Mouse (Mus musculus): ENCODE data around the gene Mfap1b. TPM values are rescaled to one million over a fixed set of nuclear protein-coding genes. Genes with fewer than 3 reads are reported as not detected.

Gene Mfap1b
- polyA plus RNA-seq, 1 experiment from 2014 or later: 66.1 TPM

DNA sequence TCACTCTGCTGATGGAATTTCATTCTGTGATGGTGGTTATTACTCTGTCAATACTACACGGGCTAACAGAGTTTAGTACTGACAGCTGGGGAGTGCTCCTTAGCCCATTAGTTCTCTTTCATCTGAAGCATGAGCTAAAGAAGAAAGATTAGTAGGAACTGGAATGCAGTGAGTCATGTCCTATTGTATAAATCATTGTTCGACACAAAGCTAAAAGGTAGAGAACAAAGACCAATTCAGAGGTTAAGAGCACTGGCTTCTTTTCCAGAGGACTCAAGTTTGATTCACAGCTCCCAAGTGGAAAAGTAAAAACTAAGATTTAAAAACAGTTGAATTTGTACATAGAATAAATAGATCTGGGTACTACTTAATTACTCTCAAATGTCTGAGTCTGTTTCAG, 13.8 kb downstream of the Mfap1b start:
- Histone ChIP-seq H3K4me3 (replicated peaks) (no peak overlapping the region), H3K4me2 (no peak overlapping the region), H3K27ac (no peak overlapping the region), H3K36me3 (peaks cover 31% of the 10 kb centered on the region), H3K4me1 (replicated peaks) (peaks cover 10% of the 10 kb centered on the region), H3K9me3 (no peaks in the 10 kb centered on the region), H3K9ac (replicated peaks) (no peak overlapping the region), H3K27me3 (no peaks in the 10 kb centered on the region)
- 73% methylated on average over 2 of the region's 2 CpGs for WGBS
- no peak for ATAC-seq (ENCODE audit: insufficient number of reproducible peaks, insufficient read depth, low FRiP score, low TSS enrichment, low read depth)

DNA sequence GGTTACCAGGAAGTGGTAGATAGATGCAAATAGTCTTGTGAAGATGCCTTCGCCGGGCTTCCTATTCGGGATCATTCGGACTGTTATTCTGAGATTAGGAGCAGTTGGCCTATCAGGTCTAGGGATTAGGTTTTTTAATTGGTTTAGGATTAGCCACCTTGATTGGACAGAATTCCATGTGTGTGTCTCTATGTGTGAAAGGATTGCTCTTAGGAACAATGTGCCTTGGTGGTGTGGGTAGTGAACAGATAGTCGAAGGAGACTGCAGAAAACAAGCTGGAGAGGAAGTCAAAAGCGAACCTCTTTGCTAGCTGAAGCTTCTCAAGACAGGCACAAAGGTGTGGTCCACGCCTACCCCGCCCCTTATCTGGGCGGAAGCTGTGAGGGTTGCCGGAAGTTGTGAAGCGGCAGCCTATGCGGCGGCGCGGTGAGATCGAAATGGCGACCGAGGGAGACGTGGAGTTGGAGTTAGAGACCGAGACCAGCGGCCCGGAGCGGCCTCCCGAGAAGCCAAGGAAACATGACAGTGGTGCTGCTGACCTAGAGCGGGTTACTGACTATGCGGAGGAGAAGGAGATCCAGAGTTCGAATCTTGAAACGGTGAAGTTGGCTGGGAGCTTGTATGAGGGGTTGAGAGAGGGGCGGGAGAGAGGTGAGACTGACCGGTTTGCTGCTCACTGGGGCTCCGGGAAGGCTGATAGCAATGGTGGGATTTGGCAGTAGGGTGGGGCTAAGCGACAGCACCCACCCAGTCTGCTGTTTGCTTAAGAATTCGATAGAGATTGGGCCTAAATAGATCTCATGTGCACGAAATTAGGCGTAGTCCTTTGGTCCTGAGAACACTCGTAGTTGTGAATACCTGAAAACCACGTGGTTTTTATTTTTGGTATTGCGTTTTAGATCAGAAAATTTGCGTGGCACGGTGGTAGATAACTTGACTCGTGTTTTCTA, 16.9 kb downstream of the Mfap1b start, which contains the start of gene Serinc4:
TSS of gene Serinc4 (minus strand) at position 90 of the 951 bp plus-strand sequence.
- peak within 1 kb of the TSS; percentile 70 for H3K27ac ChIP-seq

DNA sequence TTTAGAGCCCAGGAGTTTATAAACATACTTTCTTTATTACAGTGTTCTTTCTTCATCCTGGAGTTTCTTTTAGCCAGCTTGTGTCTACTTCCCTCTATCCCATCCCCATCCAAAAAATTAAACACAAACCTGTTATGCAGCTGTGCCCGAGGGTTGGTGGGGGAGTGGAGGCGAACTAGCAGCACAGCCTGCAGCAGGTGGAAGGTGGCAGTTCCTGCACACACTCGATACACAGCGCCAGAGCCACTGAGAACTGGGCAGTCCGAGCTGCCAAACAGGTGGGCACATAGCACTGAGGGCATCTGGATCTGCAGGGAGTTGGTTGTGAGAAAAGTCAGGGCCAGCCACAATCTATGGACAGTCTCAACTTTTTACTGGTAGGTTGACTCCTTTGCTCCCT, 18.3 kb downstream of the Mfap1b start:
- WGBS: 75% methylated on average over 5 of the region's 5 CpGs
- H3K27ac ChIP-seq: no peak overlapping the region
- no peak for ATAC-seq (ENCODE audit: insufficient number of reproducible peaks, insufficient read depth, low FRiP score, low TSS enrichment, low read depth)
- no peak overlapping the region for H3K4me2 ChIP-seq
- no peak overlapping the region for H3K9ac ChIP-seq (replicated peaks)
- H3K27me3 ChIP-seq: no peaks in the 10 kb centered on the region
- H3K4me1 ChIP-seq (replicated peaks): peaks cover 23% of the 10 kb centered on the region
- no peaks in the 10 kb centered on the region for H3K9me3 ChIP-seq
- H3K36me3 ChIP-seq: peaks cover 55% of the 10 kb centered on the region
- H3K4me3 ChIP-seq (replicated peaks): no peak overlapping the region

More for the DNA sequence above, 16.9 kb downstream of the Mfap1b start, which contains the start of gene Serinc4:
- WGBS: 5% methylated on average over 41 of the region's 41 CpGs
- ATAC-seq (ENCODE audit: insufficient number of reproducible peaks, insufficient read depth, low FRiP score, low TSS enrichment, low read depth): peak; percentile 80
- Histone ChIP-seq H3K36me3 (peaks cover 57% of the 10 kb centered on the region), H3K9me3 (no peaks in the 10 kb centered on the region), H3K27me3 (no peaks in the 10 kb centered on the region), H3K4me3 (replicated peaks) (peak within 1 kb of the TSS; percentile 73), H3K4me2 (peak within 1 kb of the TSS; percentile 70), H3K4me1 (replicated peaks) (peaks cover 14% of the 10 kb centered on the region), H3K9ac (replicated peaks) (peak within 1 kb of the TSS; percentile 79)

DNA sequence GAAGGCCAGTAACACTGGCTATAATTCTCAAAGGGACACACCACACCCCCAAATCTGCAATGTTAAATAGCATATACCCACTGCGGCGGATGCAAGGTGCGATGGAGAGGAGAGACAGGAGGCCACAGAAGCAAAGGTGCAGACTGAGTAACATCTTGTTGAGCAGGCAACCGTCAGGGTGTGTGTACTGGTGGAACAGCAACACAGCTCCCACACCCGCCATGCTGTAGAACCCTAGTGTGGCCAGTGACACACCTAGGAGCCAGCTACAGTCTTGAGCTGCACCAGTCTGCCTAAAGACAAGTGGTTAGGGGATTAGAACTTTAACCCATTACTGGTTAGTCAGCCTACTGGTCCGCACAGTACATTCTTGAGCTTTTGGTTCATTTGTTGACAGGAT, 19.9 kb downstream of the Mfap1b start:
- Histone ChIP-seq H3K27me3 (no peaks in the 10 kb centered on the region), H3K9ac (replicated peaks) (no peak overlapping the region), H3K4me1 (replicated peaks) (peaks cover 28% of the 10 kb centered on the region), H3K4me3 (replicated peaks) (no peak overlapping the region), H3K27ac (no peak overlapping the region), H3K4me2 (no peak overlapping the region), H3K9me3 (no peaks in the 10 kb centered on the region), H3K36me3 (peaks cover 40% of the 10 kb centered on the region)
- no peak for ATAC-seq (ENCODE audit: insufficient number of reproducible peaks, insufficient read depth, low FRiP score, low TSS enrichment, low read depth)
- 89% methylated on average over 6 of the region's 6 CpGs for WGBS

DNA sequence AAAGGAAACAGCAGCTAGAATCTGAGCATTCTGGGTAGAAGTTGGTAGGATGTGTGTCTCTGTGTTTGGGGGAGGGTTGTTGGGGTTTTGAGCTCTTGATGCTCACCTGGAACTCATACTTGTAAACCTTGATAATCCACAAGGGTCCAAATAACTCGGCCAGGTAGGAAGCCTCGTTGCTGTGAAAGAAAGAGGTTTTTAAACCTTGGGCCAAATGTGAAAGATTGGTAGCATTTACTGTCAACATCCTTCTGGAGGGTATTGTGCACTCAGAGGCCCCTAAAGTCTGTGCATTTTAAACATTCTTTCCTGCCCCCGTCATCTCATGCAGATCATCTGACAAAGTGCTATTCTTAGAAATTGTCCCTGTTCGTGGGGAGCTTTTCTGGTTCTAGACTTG, 20.9 kb downstream of the Mfap1b start, which contains the start of gene Hypk:
TSS of gene Hypk (plus strand) at position 301 of the 400 bp plus-strand sequence.
- Histone ChIP-seq H3K27me3 (no peaks in the 10 kb centered on the region), H3K4me3 (replicated peaks) (no peak within 1 kb of the TSS), H3K36me3 (peaks cover 33% of the 10 kb centered on the region), H3K27ac (no peak within 1 kb of the TSS), H3K9ac (replicated peaks) (no peak within 1 kb of the TSS), H3K4me1 (replicated peaks) (peaks cover 28% of the 10 kb centered on the region), H3K4me2 (no peak within 1 kb of the TSS), H3K9me3 (no peaks in the 10 kb centered on the region)
- ATAC-seq (ENCODE audit: insufficient number of reproducible peaks, insufficient read depth, low FRiP score, low TSS enrichment, low read depth): no peak
- 76% methylated on average over 4 of the region's 4 CpGs for WGBS

DNA sequence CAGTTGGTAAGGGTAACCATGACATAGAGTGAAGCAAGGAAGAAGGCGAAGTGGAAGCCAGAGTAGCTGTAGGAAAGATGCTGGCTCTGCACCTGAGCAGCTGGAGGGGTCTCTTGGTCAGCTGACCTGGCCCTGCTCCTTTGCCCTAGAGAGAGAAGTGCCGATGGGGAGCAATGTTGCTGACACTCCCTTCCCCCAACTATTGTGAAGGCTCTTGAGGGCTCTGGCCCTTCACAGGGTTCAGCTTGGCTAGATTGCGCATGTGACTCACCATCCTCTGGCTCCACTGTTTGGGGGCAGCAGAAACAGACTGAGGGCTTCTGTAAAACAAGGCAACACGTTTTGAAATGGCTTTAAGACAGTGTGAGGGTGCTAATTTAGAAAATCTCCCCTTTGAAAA, 21.5 kb downstream of the Mfap1b start:
- WGBS: 82% methylated on average over 4 of the region's 4 CpGs
- Histone ChIP-seq H3K4me1 (replicated peaks) (peaks cover 23% of the 10 kb centered on the region), H3K27me3 (no peaks in the 10 kb centered on the region), H3K4me2 (no peak overlapping the region), H3K9me3 (no peaks in the 10 kb centered on the region), H3K9ac (replicated peaks) (no peak overlapping the region), H3K27ac (no peak overlapping the region), H3K4me3 (replicated peaks) (no peak overlapping the region), H3K36me3 (peaks cover 33% of the 10 kb centered on the region)
- ATAC-seq (ENCODE audit: insufficient number of reproducible peaks, insufficient read depth, low FRiP score, low TSS enrichment, low read depth): no peak

DNA sequence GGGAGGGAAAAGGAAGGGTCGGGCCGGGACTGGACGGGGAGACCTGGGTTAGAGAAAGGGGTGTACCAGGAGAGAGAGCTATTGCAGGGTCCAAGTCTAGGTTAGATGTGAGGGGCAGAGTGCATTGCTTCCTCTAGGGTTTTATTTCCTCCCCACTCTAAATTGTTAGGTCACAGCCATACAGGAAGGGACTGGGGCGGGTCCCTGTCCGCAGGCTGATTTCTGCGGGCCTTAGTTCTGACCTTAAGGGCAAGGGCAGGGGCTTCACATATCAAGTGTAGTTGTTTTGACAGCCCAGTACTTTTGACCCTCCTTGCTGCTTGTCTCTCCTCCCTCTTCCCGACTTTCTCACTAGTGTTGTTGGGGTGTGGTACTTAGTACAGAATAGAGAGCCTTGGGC, 23.8 kb downstream of the Mfap1b start:
- H3K9ac ChIP-seq (replicated peaks): peak overlapping the region; percentile 95
- H3K27ac ChIP-seq: peak overlapping the region; percentile 96
- WGBS: 2% methylated on average over 7 of the region's 7 CpGs
- H3K9me3 ChIP-seq: no peaks in the 10 kb centered on the region
- ATAC-seq (ENCODE audit: insufficient number of reproducible peaks, insufficient read depth, low FRiP score, low TSS enrichment, low read depth): no peak
- H3K4me3 ChIP-seq (replicated peaks): peak overlapping the region; percentile 98
- H3K4me2 ChIP-seq: peak overlapping the region; percentile 90
- peaks cover 32% of the 10 kb centered on the region for H3K36me3 ChIP-seq
- H3K27me3 ChIP-seq: no peaks in the 10 kb centered on the region
- H3K4me1 ChIP-seq (replicated peaks): peaks cover 18% of the 10 kb centered on the region

DNA sequence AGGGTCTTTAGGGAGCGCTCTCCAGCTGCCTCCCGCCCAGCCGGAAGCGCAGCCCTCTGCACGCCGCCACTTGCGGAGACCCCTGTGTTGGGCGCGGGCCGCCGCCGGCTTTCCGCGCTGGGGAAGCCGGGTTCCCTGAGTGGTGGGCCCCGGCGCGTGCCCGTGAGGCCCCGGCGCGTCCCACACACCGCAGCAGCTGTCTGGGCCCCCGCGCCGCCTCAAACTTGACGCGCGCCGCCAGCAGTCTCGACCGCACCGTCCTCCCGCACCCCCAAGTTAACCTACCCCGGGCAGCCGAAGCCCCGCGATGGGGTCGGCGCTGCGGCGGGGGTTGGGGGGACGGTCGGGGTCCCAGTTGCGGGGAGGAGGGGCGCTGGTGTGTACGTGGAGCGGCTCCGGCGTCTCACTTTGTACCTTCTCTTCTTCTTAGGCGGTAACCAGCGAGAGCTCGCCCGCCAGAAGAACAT, 24.3 kb downstream of the Mfap1b start:
- no peaks in the 10 kb centered on the region for H3K9me3 ChIP-seq
- peaks cover 29% of the 10 kb centered on the region for H3K36me3 ChIP-seq
- peak overlapping the region; percentile 98 for H3K4me3 ChIP-seq (replicated peaks)
- H3K9ac ChIP-seq (replicated peaks): peak overlapping the region; percentile 95
- H3K27me3 ChIP-seq: no peaks in the 10 kb centered on the region
- H3K27ac ChIP-seq: peak overlapping the region; percentile 96
- H3K4me1 ChIP-seq (replicated peaks): peaks cover 18% of the 10 kb centered on the region
- under 1% methylated on average over 46 of the region's 54 CpGs for WGBS
- peak; percentile 39 for ATAC-seq (ENCODE audit: insufficient number of reproducible peaks, insufficient read depth, low FRiP score, low TSS enrichment, low read depth)
- H3K4me2 ChIP-seq: peak overlapping the region; percentile 90

DNA sequence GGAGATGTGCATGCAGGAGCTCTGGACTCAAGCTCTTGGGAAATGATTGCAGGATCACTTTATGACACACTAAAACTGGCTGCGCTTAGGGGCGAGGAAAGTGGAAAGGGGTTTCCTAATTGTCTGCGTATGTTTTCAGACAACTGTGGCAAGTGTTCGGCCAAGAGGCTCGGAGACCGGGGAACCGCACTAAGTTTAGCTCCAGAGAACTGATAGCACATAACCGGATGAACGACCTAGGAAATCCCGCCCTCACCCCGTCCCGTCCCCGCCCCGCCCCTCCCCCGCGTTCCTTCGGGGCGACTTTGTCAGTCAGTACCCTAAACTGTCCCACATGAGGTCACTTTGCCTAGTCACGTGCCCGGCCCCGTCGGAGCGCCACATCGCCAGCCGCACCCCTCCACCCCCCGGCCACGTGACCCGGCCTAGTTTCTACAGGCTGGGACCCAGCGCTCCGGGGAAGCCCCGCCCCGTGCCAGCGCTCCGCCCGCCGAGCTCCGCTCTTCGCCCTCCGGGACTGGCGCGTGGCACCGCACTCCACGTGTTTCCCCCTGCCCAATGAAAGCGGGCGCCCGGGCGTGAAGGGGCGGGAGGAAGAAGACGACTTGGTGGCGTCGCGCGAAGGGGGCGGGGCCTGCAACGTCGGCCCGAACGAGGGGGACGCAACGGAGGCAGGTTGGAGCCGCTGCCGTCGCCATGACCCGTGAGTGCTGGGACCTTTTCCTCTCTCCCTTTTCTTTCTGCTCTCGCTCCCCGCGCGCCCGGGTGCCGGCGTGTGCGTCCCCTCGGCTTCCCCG, 24.9 kb downstream of the Mfap1b start, which contains the start of gene Serf2:
TSS of gene Serf2 (plus strand) at position 457 of the 797 bp plus-strand sequence.
- Histone ChIP-seq H3K4me1 (replicated peaks) (peaks cover 18% of the 10 kb centered on the region), H3K9me3 (no peaks in the 10 kb centered on the region), H3K4me3 (replicated peaks) (peak within 1 kb of the TSS; percentile 98), H3K36me3 (peaks cover 25% of the 10 kb centered on the region), H3K4me2 (peak within 1 kb of the TSS; percentile 90), H3K9ac (replicated peaks) (peak within 1 kb of the TSS; percentile 95), H3K27ac (peak within 1 kb of the TSS; percentile 96), H3K27me3 (peaks cover 3% of the 10 kb centered on the region)
- WGBS: under 1% methylated on average over 74 of the region's 74 CpGs
- peak; percentile 97 for ATAC-seq (ENCODE audit: insufficient number of reproducible peaks, insufficient read depth, low FRiP score, low TSS enrichment, low read depth)

DNA sequence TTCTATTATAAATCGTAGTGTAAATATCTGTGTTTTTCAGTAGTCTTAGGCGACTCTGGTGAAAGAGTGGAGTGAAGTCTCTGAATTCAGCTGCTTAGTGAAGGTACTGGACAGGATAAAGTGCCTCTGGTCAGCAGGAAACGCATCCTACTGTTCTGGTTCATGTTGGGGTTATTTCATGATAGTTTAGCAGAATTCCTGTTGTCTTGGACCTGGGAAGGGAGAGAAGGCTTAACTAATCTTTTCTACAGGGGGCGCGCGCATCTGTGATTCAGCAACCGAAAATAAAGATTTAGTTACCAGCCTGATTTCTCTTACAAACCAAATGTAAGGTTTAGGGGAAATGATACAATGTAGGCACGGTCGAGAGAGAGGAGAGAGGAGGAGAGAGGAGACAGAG, 25.7 kb downstream of the Mfap1b start:
- peak overlapping the region; percentile 92 for H3K27ac ChIP-seq
- peaks cover 22% of the 10 kb centered on the region for H3K4me1 ChIP-seq (replicated peaks)
- no peaks in the 10 kb centered on the region for H3K9me3 ChIP-seq
- 17% methylated on average over 9 of the region's 9 CpGs for WGBS
- H3K27me3 ChIP-seq: peaks cover 3% of the 10 kb centered on the region
- H3K4me3 ChIP-seq (replicated peaks): peak overlapping the region; percentile 98
- peaks cover 17% of the 10 kb centered on the region for H3K36me3 ChIP-seq
- peak overlapping the region; percentile 90 for H3K4me2 ChIP-seq
- H3K9ac ChIP-seq (replicated peaks): 0 out of 2 replicates have a peak overlapping the region, but pooled peaks have one; percentile 45
- ATAC-seq (ENCODE audit: insufficient number of reproducible peaks, insufficient read depth, low FRiP score, low TSS enrichment, low read depth): no peak

DNA sequence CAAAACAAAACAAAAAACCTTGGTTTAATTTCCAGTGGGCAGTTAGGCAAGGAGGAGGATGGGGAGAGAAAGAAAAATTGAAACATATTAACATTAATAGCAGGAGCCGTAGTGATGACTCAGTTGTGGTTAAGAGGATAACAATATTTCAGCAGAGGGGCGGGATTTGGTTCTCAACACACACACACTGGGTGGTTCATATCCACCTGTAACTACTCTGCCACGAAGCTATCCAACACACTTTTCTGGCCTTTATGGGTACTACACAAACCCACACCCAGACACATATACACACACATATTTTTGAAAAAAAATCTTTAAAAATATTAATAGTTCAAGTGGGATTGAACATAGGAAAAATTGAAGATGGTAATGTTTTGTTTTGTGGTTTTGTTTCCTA, 26.9 kb downstream of the Mfap1b start:
- no peak for ATAC-seq (ENCODE audit: insufficient number of reproducible peaks, insufficient read depth, low FRiP score, low TSS enrichment, low read depth)
- peaks cover 5% of the 10 kb centered on the region for H3K36me3 ChIP-seq
- 80% methylated on average over 3 of the region's 3 CpGs for WGBS

More for the DNA sequence above, 26.9 kb downstream of the Mfap1b start:
- H3K27me3 ChIP-seq: peaks cover 3% of the 10 kb centered on the region
- H3K4me1 ChIP-seq (replicated peaks): peaks cover 29% of the 10 kb centered on the region
- H3K4me2 ChIP-seq: no peak overlapping the region
- H3K4me3 ChIP-seq (replicated peaks): no peak overlapping the region
- no peaks in the 10 kb centered on the region for H3K9me3 ChIP-seq
- H3K27ac ChIP-seq: no peak overlapping the region
- H3K9ac ChIP-seq (replicated peaks): no peak overlapping the region

Data from limb, embryonic 12.5 days (tissue).